Mouse (Mus musculus): ENCODE data around the gene Rab3il1.

GRCm38 (mm10) chr19:10067701-10068100 lies 66.2 kb downstream of the Rab3il1 start:
- TF ChIP-seq CTCF (conservative IDR thresholded peaks at IDR 0.05; ENCODE audit: insufficient read depth, insufficient read length, low read depth, low read length) (no peak), POLR2A (IDR thresholded peaks at IDR 0.05; ENCODE audit: low read depth, low read length) (no peak)
